Mouse (Mus musculus) liver, adult 2 months (tissue): ENCODE data around the gene Camkmt. TPM values are rescaled to one million over a fixed set of nuclear protein-coding genes. Genes with fewer than 3 reads are reported as not detected.

Source experiments
- DNase-seq: peaks from one replicate; pipeline ENCODE4 v3.0.0-alpha.2; 2011; ENCODE audit warnings: low read depth, low spot score; ENCODE audit errors: extremely low read depth
- H3K27ac ChIP-seq: fragments of 200-500 bp; replicated peaks from 2 replicates; pipeline ENCODE4 v1.5.1; 2012; ENCODE audit warnings: low read depth, mild to moderate bottlenecking, control low read depth, inconsistent platforms, low read length; ENCODE audit not compliant: insufficient read depth
- H3K27me3 ChIP-seq: fragments of 200-500 bp; 2 replicates; pipeline ENCODE4 v1.6.1; 2012; ENCODE audit warnings: mild to moderate bottlenecking, moderate library complexity, low read length, inconsistent platforms; ENCODE audit not compliant: control insufficient read depth, insufficient read depth
- H3K36me3 ChIP-seq: fragments of 200-500 bp; 2 replicates; pipeline ENCODE4 v1.6.1; 2012; ENCODE audit warnings: low read length, inconsistent platforms; ENCODE audit not compliant: control insufficient read depth, insufficient read depth
- H3K4me1 ChIP-seq: fragments of 200-500 bp; 2 replicates; pipeline ENCODE4 v1.6.1; 2011; ENCODE audit warnings: low read length; ENCODE audit not compliant: control insufficient read depth, insufficient read depth
- H3K4me3 ChIP-seq: fragments of 200-500 bp; 2 replicates; pipeline ENCODE4 v1.5.1; 2011; ENCODE audit warnings: low read depth, mild to moderate bottlenecking, control low read depth, low read length, moderate library complexity; ENCODE audit not compliant: insufficient read depth
- H3K79me2 ChIP-seq: fragments of 200-500 bp; 2 replicates; pipeline ENCODE4 v1.6.1; 2012; ENCODE audit warnings: inconsistent platforms, mild to moderate bottlenecking, low read length, moderate library complexity; ENCODE audit not compliant: control insufficient read depth, insufficient read depth
- H3K9ac ChIP-seq: fragments of 200-500 bp; 2 replicates; pipeline ENCODE4 v1.6.1; 2012; ENCODE audit warnings: low read depth, mild to moderate bottlenecking, control low read depth, inconsistent platforms, low read length
- CTCF ChIP-seq: fragments of 200-500 bp; IDR thresholded peaks from 2 replicates; pipeline ENCODE4 v1.5.1; 2011; ENCODE audit warnings: low read depth, low read length, control low read depth
- POLR2A ChIP-seq: fragments of 200-500 bp; IDR thresholded peaks from 2 replicates; pipeline ENCODE4 v1.6.1; 2011; ENCODE audit warnings: low read length, control low read depth; ENCODE audit not compliant: insufficient read depth; ENCODE audit errors: extremely low read depth
- WGBS: fragments of 180-500 bp; shearing (Covaris S2); methylation state at CpG from one replicate; pipeline ENCODE4 v1.1.7; 2018; 5-methylcytosine and 5-hydroxymethylcytosine counted together
- polyA plus RNA-seq: library from polyadenylated mRNA; depleted of rRNA; stranded (reverse); fragments of >200 nt; gene quantifications from 2 replicates; pipeline ENCODE4 v1.2.3, GENCODE M21; 2012
- total RNA-seq: library from RNA; depleted of rRNA; stranded (reverse); fragments of >200 nt; gene quantifications from 2 replicates; pipeline ENCODE4 v1.2.3, GENCODE M21; 2014

The Camkmt gene
- total and polyA plus RNA-seq, 2 experiments, result 1.7 to 2.0 TPM

- no peaks in the 10 kb centered on the region for H3K79me2 ChIP-seq
- 95% methylated on average over 8 of the region's 8 CpGs for WGBS
These were observed 19.1 kb upstream of the Camkmt start for GRCm38 (mm10) chr17:85071088-85071775.

GRCm38 (mm10) chr17:85072383-85072782 is 18.0 kb upstream of the Camkmt start:
- H3K4me3 ChIP-seq, result no peak overlapping the region
- H3K79me2 ChIP-seq, result no peaks in the 10 kb centered on the region
- H3K27me3 ChIP-seq, result no peaks in the 10 kb centered on the region
- no peak overlapping the region for H3K9ac ChIP-seq
- no peaks in the 10 kb centered on the region for H3K4me1 ChIP-seq
- TF ChIP-seq CTCF (no peak), POLR2A (no peak)
- DNase-seq, result no peak
- H3K27ac ChIP-seq, result no peak overlapping the region
- H3K36me3 ChIP-seq, result peaks cover 34% of the 10 kb centered on the region
- 90% methylated on average over 11 of the region's 11 CpGs for WGBS

More at GRCm38 (mm10) chr17:85071088-85071775, 19.1 kb upstream of the Camkmt start:
- no peak for DNase-seq
- Histone ChIP-seq H3K4me3 (no peak overlapping the region), H3K27me3 (no peaks in the 10 kb centered on the region), H3K27ac (no peak overlapping the region), H3K4me1 (no peaks in the 10 kb centered on the region), H3K9ac (no peak overlapping the region), H3K36me3 (peaks cover 34% of the 10 kb centered on the region)
- TF ChIP-seq POLR2A (no peak), CTCF (no peak)

- Histone ChIP-seq H3K27ac (no peak overlapping the region), H3K4me3 (no peak overlapping the region), H3K79me2 (no peaks in the 10 kb centered on the region), H3K27me3 (no peaks in the 10 kb centered on the region), H3K9ac (no peak overlapping the region), H3K36me3 (peaks cover 36% of the 10 kb centered on the region), H3K4me1 (no peaks in the 10 kb centered on the region)
- no peak for TF ChIP-seq CTCF
- TF ChIP-seq POLR2A, result no peak
- DNase-seq, result no peak
- 87% methylated on average over 7 of the region's 7 CpGs for WGBS
These were observed 17.1 kb upstream of the Camkmt start for GRCm38 (mm10) chr17:85073214-85073613.

- no peaks in the 10 kb centered on the region for H3K4me1 ChIP-seq
- H3K9ac ChIP-seq, result no peak overlapping the region
- DNase-seq, result no peak
- no peak overlapping the region for H3K4me3 ChIP-seq
- no peak overlapping the region for H3K27ac ChIP-seq
- WGBS, result 98% methylated on average over 4 of the region's 4 CpGs
- H3K36me3 ChIP-seq, result peaks cover 41% of the 10 kb centered on the region
- TF ChIP-seq CTCF (no peak), POLR2A (no peak)
- H3K79me2 ChIP-seq, result no peaks in the 10 kb centered on the region
- no peaks in the 10 kb centered on the region for H3K27me3 ChIP-seq
These were observed 16.3 kb upstream of the Camkmt start for GRCm38 (mm10) chr17:85074083-85074482.

GRCm38 (mm10) chr17:85079276-85079675 is 11.1 kb upstream of the Camkmt start:
- Histone ChIP-seq H3K27me3 (no peaks in the 10 kb centered on the region), H3K36me3 (peaks cover 28% of the 10 kb centered on the region), H3K9ac (no peak overlapping the region), H3K27ac (no peak overlapping the region), H3K79me2 (no peaks in the 10 kb centered on the region), H3K4me3 (no peak overlapping the region), H3K4me1 (no peaks in the 10 kb centered on the region)
- DNase-seq, result no peak
- no peak for TF ChIP-seq POLR2A
- TF ChIP-seq CTCF, result no peak
- 93% methylated on average over 3 of the region's 3 CpGs for WGBS

- no peak for DNase-seq
- no peak overlapping the region for H3K4me3 ChIP-seq
- no peaks in the 10 kb centered on the region for H3K4me1 ChIP-seq
- no peak overlapping the region for H3K27ac ChIP-seq
- no peak overlapping the region for H3K9ac ChIP-seq
- H3K79me2 ChIP-seq, result no peaks in the 10 kb centered on the region
- no peaks in the 10 kb centered on the region for H3K27me3 ChIP-seq
- TF ChIP-seq CTCF, result no peak
- no peak for TF ChIP-seq POLR2A
- peaks cover 20% of the 10 kb centered on the region for H3K36me3 ChIP-seq
- WGBS, result 90% methylated on average over 11 of the region's 11 CpGs
These were observed 9.6 kb upstream of the Camkmt start for GRCm38 (mm10) chr17:85080781-85081180.
